Mouse (Mus musculus) heart, postnatal 4 days (tissue): ENCODE measurements around the gene Raver2. TPM values are rescaled to one million over a fixed set of nuclear protein-coding genes. Genes with fewer than 3 reads are reported as not detected.

ENCODE experiments used
- DNase-seq: peaks from one replicate; pipeline ENCODE4 v3.0.0; 2021
- total RNA-seq, 2 experiments: library from RNA; stranded (reverse); gene quantifications; 2 replicates each; pipeline ENCODE4 v1.2.3; 2021

Gene Raver2
- total RNA-seq, 2 experiments from 2014 or later, result 4.9 to 5.4 TPM

DNA sequence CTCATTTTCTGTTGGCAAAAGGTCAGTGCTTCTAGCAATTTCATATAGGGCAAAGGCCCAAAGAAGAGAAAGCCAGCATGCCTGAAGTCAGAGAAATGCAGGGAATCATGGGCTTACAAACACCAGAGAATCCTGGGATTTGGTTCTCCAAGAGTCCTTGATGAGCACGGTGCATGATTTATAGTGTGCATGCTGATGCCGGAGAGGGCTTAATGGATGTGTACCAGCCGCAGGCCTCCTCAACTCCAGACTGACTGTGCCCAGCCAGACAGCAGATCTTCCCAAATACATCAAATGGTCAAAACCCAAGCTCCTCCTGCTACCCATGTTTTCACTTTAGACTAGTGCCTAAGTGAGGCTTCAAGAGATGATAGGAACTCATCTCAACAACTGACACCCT, 109.0 kb downstream of the Raver2 start:
- no peak for DNase-seq

DNA sequence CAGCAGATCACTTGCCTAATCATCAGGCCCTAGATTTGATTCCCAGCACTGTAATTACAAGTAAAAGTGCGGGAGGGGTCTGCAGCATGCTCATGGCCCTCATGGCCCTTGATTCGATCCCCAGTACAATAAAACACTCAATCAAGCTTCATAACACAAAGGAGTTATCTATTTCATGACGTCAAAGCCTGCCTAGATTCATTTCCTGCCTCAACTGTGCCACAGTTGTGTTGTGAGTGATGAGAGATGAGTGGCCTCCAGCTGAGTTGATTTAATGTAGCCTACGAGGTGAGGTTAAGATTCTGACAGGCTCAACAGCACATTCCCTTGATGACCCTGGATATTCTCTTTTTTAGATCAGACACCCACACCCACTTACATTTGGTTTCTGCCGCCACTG, 110.3 kb downstream of the Raver2 start:
- no peak for DNase-seq

DNA sequence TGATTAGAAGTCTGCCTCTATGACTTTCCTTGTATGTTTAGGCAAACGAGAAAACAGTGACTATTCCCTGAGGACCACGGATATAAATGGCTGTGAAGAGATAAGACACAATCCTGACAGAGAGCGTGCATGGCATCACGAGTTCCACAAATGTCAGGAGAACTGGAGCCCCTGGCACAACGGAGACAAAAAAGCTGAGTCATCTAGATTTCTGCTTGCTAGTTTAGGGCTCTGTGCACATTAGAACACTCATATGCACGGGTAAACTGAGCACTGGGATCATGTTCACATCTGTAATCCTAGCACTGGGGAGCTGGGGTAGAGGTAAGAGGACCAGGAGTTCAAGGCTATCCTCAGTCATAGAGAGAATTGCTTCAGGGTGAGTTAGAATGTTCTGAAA, 111.1 kb downstream of the Raver2 start:
- DNase-seq, result no peak

DNA sequence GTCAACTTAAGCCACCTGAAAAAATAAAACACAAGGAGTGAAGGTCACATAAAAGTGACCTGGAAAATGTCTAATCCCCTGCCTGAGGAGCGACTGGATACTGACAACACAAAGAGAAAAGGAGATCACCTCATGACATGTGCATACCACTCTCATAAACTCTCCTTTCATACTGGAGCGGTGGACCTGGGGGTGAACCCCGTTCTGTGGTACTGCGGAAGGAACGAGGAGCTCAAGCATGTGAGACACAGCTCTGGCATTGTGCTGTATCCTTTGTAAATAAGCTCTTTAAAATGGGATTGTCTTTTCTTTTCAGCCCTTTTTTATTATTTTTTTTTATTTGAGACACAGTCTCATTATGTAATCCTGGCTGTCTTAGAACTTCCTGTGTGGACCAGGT, 111.9 kb downstream of the Raver2 start:
- no peak for DNase-seq

DNA sequence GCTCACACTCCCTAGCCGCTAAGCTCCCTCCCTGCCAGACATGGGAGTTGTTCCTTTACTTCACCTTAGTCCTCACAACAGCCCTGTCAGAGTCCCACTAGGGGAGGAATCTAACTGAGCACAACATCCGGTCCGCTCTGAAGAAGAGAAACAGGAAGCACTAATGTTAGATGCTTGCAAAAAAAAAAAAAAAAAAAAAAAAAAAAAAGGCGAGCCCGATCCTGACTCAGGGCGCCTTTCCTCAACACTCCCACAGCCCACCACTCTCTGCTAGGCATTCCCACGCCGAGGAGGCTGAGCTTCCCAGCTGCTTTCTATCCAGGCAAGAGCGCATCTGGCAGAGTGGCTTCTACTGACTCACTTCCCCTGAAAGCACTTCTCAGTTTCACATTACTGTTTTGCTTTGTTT, 113.8 kb downstream of the Raver2 start:
- peak; percentile 55 for DNase-seq

DNA sequence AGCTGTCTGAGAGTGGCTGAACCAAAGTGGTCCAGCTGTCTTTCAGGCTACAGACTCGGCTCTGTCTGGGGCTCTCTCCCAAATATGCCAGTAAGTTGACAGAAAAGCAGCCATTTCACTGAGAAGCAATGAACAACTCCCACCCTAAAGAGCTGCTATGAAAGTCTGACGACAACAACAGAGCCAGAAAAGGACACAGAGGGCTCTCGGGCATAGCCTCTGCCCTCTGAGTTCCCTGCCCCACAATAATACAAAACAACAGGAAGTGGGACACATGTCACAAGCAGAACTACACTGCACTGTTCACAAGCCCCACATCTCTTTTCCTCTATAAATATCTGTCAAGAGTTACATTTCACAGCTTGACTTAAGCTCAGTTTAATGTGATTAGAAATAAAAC, 116.4 kb downstream of the Raver2 start:
- DNase-seq, result no peak

DNA sequence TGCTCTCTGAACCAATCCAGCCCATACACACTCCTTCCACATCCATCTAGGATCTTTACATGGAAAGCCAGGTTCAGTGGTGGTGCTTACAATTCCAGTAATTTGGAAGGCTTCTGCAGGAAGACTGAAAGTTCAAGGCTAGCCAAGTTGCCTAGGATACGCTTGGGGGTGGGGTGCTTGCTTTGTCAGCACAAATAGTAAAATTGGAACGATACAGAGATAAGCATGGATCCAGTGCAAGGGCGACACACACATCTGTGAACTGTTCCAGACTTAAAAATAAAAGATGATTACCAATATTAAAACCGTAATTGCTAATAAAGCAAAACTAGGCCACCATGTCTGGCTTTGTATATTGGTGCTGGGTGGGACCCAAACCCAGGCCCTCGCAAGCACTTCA, 117.8 kb downstream of the Raver2 start:
- no peak for DNase-seq

DNA sequence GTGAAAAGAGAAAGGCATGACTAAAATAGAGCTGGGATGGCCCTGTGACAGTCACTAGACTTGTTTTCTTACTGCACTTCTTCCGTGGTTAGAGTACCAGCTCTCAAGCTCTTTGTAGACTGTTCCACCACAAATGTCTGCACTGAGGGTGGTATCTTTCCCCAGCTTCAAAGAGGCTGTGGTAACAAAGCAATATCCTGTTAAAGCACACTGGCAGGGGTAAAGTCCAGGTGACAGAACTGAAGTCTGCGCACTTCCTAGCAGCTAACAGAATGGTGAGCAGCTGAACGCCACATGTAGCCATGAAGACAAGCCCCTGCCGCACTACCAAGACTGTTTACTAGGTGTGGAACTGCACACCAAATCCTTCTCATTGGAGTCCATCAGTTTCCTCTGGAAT, 118.6 kb downstream of the Raver2 start:
- DNase-seq, result no peak

DNA sequence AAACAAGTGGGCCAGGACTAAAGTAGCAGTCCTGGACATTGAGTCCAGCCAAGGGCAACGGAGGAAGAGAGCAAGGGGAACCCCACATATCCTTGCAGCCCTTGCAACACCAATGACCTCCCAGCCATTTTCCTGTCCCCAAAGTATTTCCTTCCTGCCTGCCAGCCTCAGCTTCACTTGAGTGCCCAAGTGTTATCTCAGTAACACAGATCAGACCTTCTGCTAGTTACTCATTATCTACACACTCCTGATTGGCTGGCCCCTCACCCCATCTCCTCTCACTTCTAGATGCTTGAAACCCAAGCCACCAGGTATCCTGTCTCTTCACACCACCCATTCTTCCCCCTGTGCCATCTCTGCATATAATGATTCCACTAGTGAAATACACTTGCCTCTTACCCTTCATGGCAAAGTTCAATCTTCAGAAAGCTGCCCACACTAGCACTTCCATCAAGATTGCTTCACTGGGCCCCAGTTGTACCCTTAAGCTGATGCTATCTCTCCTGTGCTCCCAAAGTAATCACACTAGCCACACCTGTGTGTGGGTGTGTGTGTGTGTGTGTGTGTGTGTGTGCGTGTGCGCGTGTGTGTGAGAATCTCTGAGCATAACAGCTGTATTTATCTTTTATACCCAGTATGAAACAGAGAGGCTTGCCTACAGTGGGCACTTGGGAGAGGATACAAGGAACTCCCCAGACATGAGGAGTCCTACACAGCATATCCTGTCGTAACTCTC, 123.6 kb downstream of the Raver2 start:
- no peak for DNase-seq

DNA sequence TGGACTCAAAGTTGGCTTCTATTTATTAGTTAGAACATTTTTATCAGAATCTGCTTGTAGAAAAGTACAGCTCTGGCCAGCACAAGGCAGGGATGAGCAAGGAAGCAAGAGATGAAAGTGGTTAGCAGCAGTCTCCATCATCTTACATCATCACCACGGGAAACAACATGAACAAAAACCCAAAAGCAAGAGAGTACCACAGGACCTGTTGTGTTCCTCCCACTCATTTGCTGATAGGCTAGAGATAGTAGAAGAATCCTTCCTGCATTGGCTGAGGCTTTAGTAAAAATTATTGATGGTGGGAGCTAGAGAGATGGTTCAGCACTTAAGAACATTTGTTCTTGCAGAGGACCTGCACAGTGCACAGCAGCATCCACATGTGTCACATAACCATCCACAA, 125.4 kb downstream of the Raver2 start:
- no peak for DNase-seq

DNA sequence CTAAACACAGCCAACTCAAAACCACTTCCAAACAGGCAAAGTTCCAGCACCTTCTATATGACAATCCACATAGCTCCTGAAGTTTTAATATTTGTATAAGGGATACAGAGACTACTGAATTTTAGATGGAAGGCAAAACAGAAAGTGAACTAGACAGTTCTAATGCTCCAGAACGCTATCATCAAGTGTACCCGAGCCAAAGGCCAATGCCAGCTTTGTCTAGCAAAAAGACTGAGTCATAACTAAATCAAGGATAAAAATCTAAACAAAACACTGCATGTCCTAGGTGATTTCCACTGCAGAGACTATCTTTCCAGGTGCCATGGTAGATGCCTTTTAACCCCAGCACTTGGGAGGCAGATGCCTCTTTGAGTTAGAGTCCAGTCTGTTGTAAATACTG, 127.6 kb downstream of the Raver2 start:
- no peak for DNase-seq

DNA sequence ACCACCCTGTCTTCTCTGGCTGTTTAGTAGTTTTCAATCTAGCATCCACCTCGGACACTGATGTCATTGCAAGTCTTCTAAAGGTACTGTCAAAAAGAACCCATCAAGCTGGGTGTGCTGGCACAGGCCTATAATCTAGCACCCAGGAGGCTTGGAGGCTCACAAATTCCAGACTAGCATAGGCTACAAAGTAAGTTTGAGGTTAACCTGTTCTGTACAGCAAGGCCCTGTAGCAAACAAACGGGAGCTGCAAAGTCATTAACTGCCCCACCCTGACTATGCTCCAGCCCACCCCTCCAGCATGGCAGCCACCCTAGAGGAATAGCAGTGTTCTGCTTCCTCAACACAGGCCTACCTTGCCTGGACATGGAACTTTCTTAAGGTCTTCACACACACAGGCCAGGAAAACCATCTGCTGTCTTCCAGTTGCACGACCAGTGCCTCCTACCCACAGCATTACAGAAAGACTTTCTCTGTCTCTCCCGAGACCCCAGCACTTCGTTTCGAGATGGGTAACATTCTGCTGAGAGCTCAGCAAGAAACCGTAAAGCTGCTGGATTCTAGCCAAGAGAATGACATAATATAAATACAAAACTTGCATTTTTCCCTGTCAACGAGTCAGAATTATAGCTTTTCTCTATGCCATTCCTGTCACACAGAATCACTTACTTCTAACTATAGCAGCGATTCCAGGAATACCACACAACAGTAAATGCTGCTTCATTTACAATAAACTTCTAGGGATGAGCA, 128.8 kb downstream of the Raver2 start:
- DNase-seq, result no peak

DNA sequence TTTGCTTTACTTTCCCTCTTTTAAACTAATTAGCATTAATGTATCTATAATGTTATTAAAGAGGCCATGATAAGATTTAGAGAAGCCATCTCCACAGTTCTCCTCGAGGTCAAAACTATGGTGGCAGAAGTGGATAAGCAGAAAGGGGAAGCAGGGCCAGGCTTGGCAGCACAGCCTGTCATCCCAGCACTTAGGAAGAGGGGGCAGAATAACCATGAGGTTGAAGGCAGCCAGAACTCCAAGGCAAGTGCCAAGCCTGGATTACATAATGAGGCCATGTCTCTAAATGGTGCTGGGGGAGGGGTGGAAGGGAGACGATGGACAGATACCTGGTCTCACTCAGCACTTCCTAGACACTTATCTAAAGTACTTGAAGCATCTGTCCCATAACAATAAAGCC, 129.6 kb downstream of the Raver2 start:
- DNase-seq, result peak; percentile 60

DNA sequence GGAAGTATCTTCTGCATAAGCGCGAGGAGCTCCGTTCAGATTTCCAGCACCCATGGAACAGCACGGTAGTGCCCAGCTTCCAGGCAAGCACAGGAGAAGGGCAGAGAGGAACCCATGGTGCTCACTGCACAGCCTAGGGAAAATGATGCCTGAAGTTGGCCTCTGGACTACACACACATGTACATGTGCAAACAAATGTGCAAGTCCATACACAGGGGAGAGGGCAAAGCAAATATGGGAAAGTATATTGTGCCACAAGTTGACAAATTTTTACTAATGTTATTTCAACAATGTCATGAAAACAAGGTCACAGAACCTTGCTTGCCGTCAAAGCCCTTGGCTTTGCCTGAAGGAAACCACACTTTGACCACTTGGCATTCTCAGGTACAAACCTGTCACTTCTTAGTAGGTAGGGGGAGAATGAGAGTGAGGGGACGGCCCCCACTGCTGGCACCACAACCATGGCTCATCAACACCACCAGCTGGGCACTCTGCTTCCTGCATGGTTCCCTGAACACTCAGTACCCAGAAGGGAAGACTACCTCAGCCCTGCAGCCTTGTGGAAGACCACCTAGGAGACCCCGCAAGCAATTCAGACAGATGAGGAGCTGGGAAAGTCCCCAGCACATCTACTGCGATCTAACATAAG, 130.8 kb downstream of the Raver2 start:
- DNase-seq, result no peak

Other genes starting within 250 kb of the Raver2 start
- not detected for gene Gm10577, start 48.3 kb upstream of the Raver2 start, total RNA-seq
- gene Jak1, start 196.3 kb downstream of the Raver2 start, total RNA-seq, result 10 to 100 TPM; 86.6 to 89.9 TPM